Mouse (Mus musculus) midbrain, embryonic 15.5 days (tissue): ENCODE results near the gene Thbd. TPM values are rescaled to one million over a fixed set of nuclear protein-coding genes. Genes with fewer than 3 reads are reported as not detected.

Source experiments
- ATAC-seq: fragments of 200-750 bp; cut with Nextera tagmentation; replicated peaks from 2 replicates; pipeline ENCODE4 v1.8.0; 2017; ENCODE audit warnings: moderate TSS enrichment
- H3K27ac ChIP-seq: fragments of 300-500 bp; sonication (generic); 2 replicates; pipeline ENCODE4 v1.5.1; 2015; ENCODE audit warnings: mild to moderate bottlenecking, inconsistent platforms
- H3K27me3 ChIP-seq: fragments of 300-500 bp; sonication (generic); replicated peaks from 2 replicates; pipeline ENCODE4 v1.6.1; 2015; ENCODE audit warnings: inconsistent platforms
- H3K36me3 ChIP-seq: fragments of 300-500 bp; sonication (generic); replicated peaks from 2 replicates; pipeline ENCODE4 v1.6.1; 2015; ENCODE audit warnings: inconsistent platforms
- H3K4me1 ChIP-seq: fragments of 300-500 bp; sonication (generic); 2 replicates; pipeline ENCODE4 v1.6.1; 2015; ENCODE audit warnings: inconsistent platforms
- H3K4me2 ChIP-seq: fragments of 300-500 bp; sonication (generic); 2 replicates; pipeline ENCODE4 v1.6.1; 2015; ENCODE audit warnings: inconsistent platforms, mild to moderate bottlenecking, moderate library complexity
- H3K4me3 ChIP-seq: fragments of 300-500 bp; sonication (generic); 2 replicates; pipeline ENCODE4 v1.5.1; 2015; ENCODE audit warnings: mild to moderate bottlenecking, inconsistent platforms
- H3K9ac ChIP-seq: fragments of 300-500 bp; sonication (generic); 2 replicates; pipeline ENCODE4 v1.6.1; 2015; ENCODE audit warnings: mild to moderate bottlenecking, inconsistent platforms
- H3K9me3 ChIP-seq: fragments of 300-500 bp; sonication (generic); 2 replicates; pipeline ENCODE4 v1.6.1; 2016; ENCODE audit warnings: inconsistent platforms
- WGBS: fragments of 180-500 bp; shearing (Covaris S2); methylation state at CpG from one replicate; pipeline ENCODE4 v1.1.7; 2015; ENCODE audit warnings: mixed read lengths; 5-methylcytosine and 5-hydroxymethylcytosine counted together
- polyA plus RNA-seq: library from polyadenylated mRNA; unstranded; fragments of >200 nt; fragmentation: Nextera tagmentation; extraction: Ambion mirVana; gene quantifications from 2 replicates; pipeline ENCODE4 v1.2.1, GENCODE M21; 2015

Gene Thbd
- polyA plus RNA-seq, 1 experiment from 2014 or later: 13.0 TPM

GRCm38 (mm10) chr2:148396209-148396608 is 11.8 kb downstream of the Thbd start:
- ATAC-seq: peak; percentile 8; the same call in 1 of the 2 replicates
- WGBS: 72% methylated on average over 10 of the region's 10 CpGs
- H3K4me3 ChIP-seq: peak overlapping the region; percentile 55; the same call in 1 of the 2 replicates
- H3K4me1 ChIP-seq: peaks cover 11% of the 10 kb centered on the region
- no peaks in the 10 kb centered on the region for H3K36me3 ChIP-seq
- H3K9me3 ChIP-seq: no peaks in the 10 kb centered on the region
- H3K9ac ChIP-seq: no peak overlapping the region
- H3K27ac ChIP-seq: no peak overlapping the region
- peaks cover 31% of the 10 kb centered on the region for H3K27me3 ChIP-seq
- H3K4me2 ChIP-seq: peak overlapping the region; percentile 92

GRCm38 (mm10) chr2:148395131-148396051 is 12.6 kb downstream of the Thbd start, which contains the start of gene Sstr4:
Sstr4 (plus strand) TSS chr2:148395344.
- peak; percentile 95 for ATAC-seq
- peaks cover 31% of the 10 kb centered on the region for H3K27me3 ChIP-seq
- WGBS: 4% methylated on average over 83 of the region's 83 CpGs

GRCm38 (mm10) chr2:148393846-148394245 is 14.1 kb downstream of the Thbd start:
- ATAC-seq: no peak
- no peak overlapping the region for H3K9ac ChIP-seq
- H3K9me3 ChIP-seq: no peaks in the 10 kb centered on the region
- H3K4me2 ChIP-seq: no peak overlapping the region
- peaks cover 11% of the 10 kb centered on the region for H3K4me1 ChIP-seq
- no peaks in the 10 kb centered on the region for H3K36me3 ChIP-seq
- no peak overlapping the region for H3K27ac ChIP-seq
- H3K27me3 ChIP-seq: peaks cover 31% of the 10 kb centered on the region
- no peak overlapping the region for H3K4me3 ChIP-seq

More at GRCm38 (mm10) chr2:148395131-148396051, 12.6 kb downstream of the Thbd start, which contains the start of gene Sstr4:
- H3K4me3 ChIP-seq: peak within 1 kb of the TSS; percentile 55
- H3K27ac ChIP-seq: no peak within 1 kb of the TSS
- H3K4me1 ChIP-seq: peaks cover 11% of the 10 kb centered on the region
- H3K9me3 ChIP-seq: no peaks in the 10 kb centered on the region
- H3K9ac ChIP-seq: peak within 1 kb of the TSS; percentile 60
- H3K4me2 ChIP-seq: peak within 1 kb of the TSS; percentile 92
- H3K36me3 ChIP-seq: no peaks in the 10 kb centered on the region

GRCm38 (mm10) chr2:148393149-148393548 is 14.8 kb downstream of the Thbd start:
- Histone ChIP-seq H3K9me3 (no peaks in the 10 kb centered on the region), H3K36me3 (no peaks in the 10 kb centered on the region), H3K4me3 (no peak overlapping the region), H3K4me1 (peaks cover 11% of the 10 kb centered on the region), H3K9ac (no peak overlapping the region), H3K27ac (no peak overlapping the region), H3K4me2 (no peak overlapping the region), H3K27me3 (peaks cover 31% of the 10 kb centered on the region)
- WGBS: 88% methylated on average over 1 of the region's 1 CpGs
- ATAC-seq: no peak

GRCm38 (mm10) chr2:148387652-148388581 is 20.1 kb downstream of the Thbd start:
- no peaks in the 10 kb centered on the region for H3K4me1 ChIP-seq
- 78% methylated on average over 6 of the region's 6 CpGs for WGBS

GRCm38 (mm10) chr2:148386927-148387326 is 21.1 kb downstream of the Thbd start:
- no peaks in the 10 kb centered on the region for H3K4me1 ChIP-seq
- WGBS: 97% methylated on average over 2 of the region's 2 CpGs
- H3K4me2 ChIP-seq: no peak overlapping the region
- no peaks in the 10 kb centered on the region for H3K36me3 ChIP-seq
- H3K27me3 ChIP-seq: no peaks in the 10 kb centered on the region
- H3K9ac ChIP-seq: no peak overlapping the region
- no peak for ATAC-seq
- no peak overlapping the region for H3K27ac ChIP-seq
- no peak overlapping the region for H3K4me3 ChIP-seq
- no peaks in the 10 kb centered on the region for H3K9me3 ChIP-seq

More at GRCm38 (mm10) chr2:148387652-148388581, 20.1 kb downstream of the Thbd start:
- no peaks in the 10 kb centered on the region for H3K9me3 ChIP-seq
- no peaks in the 10 kb centered on the region for H3K27me3 ChIP-seq
- no peak for ATAC-seq
- H3K36me3 ChIP-seq: no peaks in the 10 kb centered on the region
- no peak overlapping the region for H3K4me2 ChIP-seq
- no peak overlapping the region for H3K27ac ChIP-seq
- H3K9ac ChIP-seq: no peak overlapping the region
- no peak overlapping the region for H3K4me3 ChIP-seq

- ATAC-seq: no peak
- no peaks in the 10 kb centered on the region for H3K9me3 ChIP-seq
- no peaks in the 10 kb centered on the region for H3K4me1 ChIP-seq
- no peak overlapping the region for H3K27ac ChIP-seq
- 89% methylated on average over 3 of the region's 3 CpGs for WGBS
- no peaks in the 10 kb centered on the region for H3K27me3 ChIP-seq
- H3K9ac ChIP-seq: no peak overlapping the region
- no peaks in the 10 kb centered on the region for H3K36me3 ChIP-seq
- no peak overlapping the region for H3K4me2 ChIP-seq
- H3K4me3 ChIP-seq: no peak overlapping the region
Measured at GRCm38 (mm10) chr2:148386476-148386875, 21.5 kb downstream of the Thbd start.

GRCm38 (mm10) chr2:148381076-148381475 is 26.9 kb downstream of the Thbd start:
- Histone ChIP-seq H3K4me2 (no peak overlapping the region), H3K4me1 (no peaks in the 10 kb centered on the region), H3K9ac (no peak overlapping the region), H3K36me3 (no peaks in the 10 kb centered on the region), H3K27me3 (no peaks in the 10 kb centered on the region), H3K4me3 (no peak overlapping the region), H3K9me3 (no peaks in the 10 kb centered on the region), H3K27ac (no peak overlapping the region)
- WGBS: 86% methylated on average over 2 of the region's 2 CpGs
- ATAC-seq: no peak

GRCm38 (mm10) chr2:148379899-148380413 is 28.0 kb downstream of the Thbd start:
- ATAC-seq: no peak
- Histone ChIP-seq H3K4me2 (no peak overlapping the region), H3K4me3 (no peak overlapping the region), H3K36me3 (no peaks in the 10 kb centered on the region), H3K9me3 (no peaks in the 10 kb centered on the region), H3K27ac (no peak overlapping the region), H3K27me3 (no peaks in the 10 kb centered on the region), H3K9ac (no peak overlapping the region), H3K4me1 (no peaks in the 10 kb centered on the region)
- 88% methylated on average over 1 of the region's 1 CpGs for WGBS

- H3K27me3 ChIP-seq: no peaks in the 10 kb centered on the region
- H3K27ac ChIP-seq: no peak overlapping the region
- ATAC-seq: no peak
- WGBS: 76% methylated on average over 1 of the region's 1 CpGs
- H3K36me3 ChIP-seq: no peaks in the 10 kb centered on the region
- H3K4me3 ChIP-seq: no peak overlapping the region
- no peaks in the 10 kb centered on the region for H3K9me3 ChIP-seq
- no peaks in the 10 kb centered on the region for H3K4me1 ChIP-seq
- H3K4me2 ChIP-seq: no peak overlapping the region
- no peak overlapping the region for H3K9ac ChIP-seq
Measured at GRCm38 (mm10) chr2:148378817-148379342, 29.1 kb downstream of the Thbd start.

- no peaks in the 10 kb centered on the region for H3K9me3 ChIP-seq
- no peaks in the 10 kb centered on the region for H3K27me3 ChIP-seq
- no peak overlapping the region for H3K9ac ChIP-seq
- ATAC-seq: no peak
- no peak overlapping the region for H3K4me2 ChIP-seq
- H3K27ac ChIP-seq: no peak overlapping the region
- H3K4me3 ChIP-seq: no peak overlapping the region
- H3K4me1 ChIP-seq: no peaks in the 10 kb centered on the region
- H3K36me3 ChIP-seq: no peaks in the 10 kb centered on the region
- WGBS: 81% methylated on average over 10 of the region's 10 CpGs
Measured at GRCm38 (mm10) chr2:148375326-148376150, 32.5 kb downstream of the Thbd start.
